Mouse (Mus musculus) olfactory bulb, adult 2 months (tissue): Measurements from ENCODE around the gene Mecom.

ENCODE experiments used
- CTCF ChIP-seq: fragments of 200-500 bp; IDR thresholded peaks from 2 replicates; pipeline ENCODE4 v1.5.1; 2012; ENCODE audit warnings: low read depth, mild to moderate bottlenecking, low read length, moderate library complexity; ENCODE audit not compliant: insufficient read depth
- POLR2A ChIP-seq: fragments of 200-500 bp; IDR thresholded peaks from 2 replicates; pipeline ENCODE4 v1.6.1; 2012; ENCODE audit warnings: mild to moderate bottlenecking, low read depth, low read length, moderate library complexity; ENCODE audit not compliant: insufficient read depth

DNA sequence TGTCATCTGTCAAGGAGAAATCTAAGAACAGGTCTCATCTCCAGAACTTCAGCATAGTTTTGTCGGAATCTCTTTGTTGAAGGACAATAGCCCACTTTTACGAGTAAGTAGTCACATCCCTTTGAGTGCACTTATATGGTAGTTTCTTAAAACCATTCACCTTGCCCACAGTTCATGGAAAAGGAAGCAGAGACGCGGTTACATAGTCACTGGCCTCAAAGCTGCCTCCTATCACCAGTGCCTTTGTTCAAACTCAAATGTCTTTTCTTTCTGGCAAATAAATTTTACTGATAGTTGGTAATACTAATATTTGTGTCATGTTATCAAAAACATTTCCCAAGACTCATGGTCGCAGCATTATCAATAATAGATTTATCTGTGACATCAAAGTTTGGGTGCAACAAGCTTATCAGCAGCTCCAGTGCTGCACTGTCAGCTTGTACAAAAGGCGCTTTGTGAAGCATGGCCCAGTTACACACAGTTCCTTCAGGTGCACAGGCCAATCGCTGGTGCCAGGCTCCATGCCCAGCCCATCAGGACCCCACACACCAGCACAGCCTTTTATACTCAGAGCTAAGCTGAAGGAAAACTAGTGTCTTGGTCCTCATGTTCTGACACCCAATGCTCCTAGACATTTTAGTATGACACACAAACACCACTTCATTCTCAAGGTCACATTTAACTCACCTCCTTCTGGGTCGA lies 399.3 kb downstream of the Mecom start:
- TF ChIP-seq CTCF (no peak), POLR2A (no peak)
